Mouse (Mus musculus): ENCODE data around the gene Ppt1. TPM values are rescaled to one million over a fixed set of nuclear protein-coding genes. Genes with fewer than 3 reads are reported as not detected.
"Not testable (repeated sequence)": the region's sequence is repeated elsewhere in the genome, so short reads cannot be mapped to it uniquely, and the experiment has no call there.

Gene Ppt1
- 90.6 and 91.4 TPM in 2 replicates for polyA plus RNA-seq (2015; fragmentation: Nextera tagmentation; extraction: Ambion mirVana)

GRCm38 (mm10) chr4:122835530-122836402 lies at the start of gene Ppt1:
TSS of gene Ppt1 (plus strand) at chr4:122836242.
- Histone ChIP-seq H3K27me3 (replicated peaks) (no peaks in the 10 kb centered on the region), H3K9me3 (no peaks in the 10 kb centered on the region), H3K4me1 (peaks cover 33% of the 10 kb centered on the region), H3K9ac (peak within 1 kb of the TSS; percentile 74), H3K27ac (peak within 1 kb of the TSS; percentile 87), H3K4me2 (peak within 1 kb of the TSS; percentile 70), H3K4me3 (peak within 1 kb of the TSS; percentile 86), H3K36me3 (replicated peaks) (no peaks in the 10 kb centered on the region)
- ATAC-seq (replicated peaks): peak; percentile 94
- WGBS: 4% methylated on average over 31 of the region's 31 CpGs

- H3K4me2 ChIP-seq: no peak overlapping the region
- H3K27ac ChIP-seq: no peak overlapping the region
- H3K4me1 ChIP-seq: no peaks in the 10 kb centered on the region
- no peak for ATAC-seq (replicated peaks)
- WGBS: 63% methylated on average over 4 of the region's 4 CpGs
- no peak overlapping the region for H3K9ac ChIP-seq
- H3K27me3 ChIP-seq (replicated peaks): no peaks in the 10 kb centered on the region
- H3K4me3 ChIP-seq: no peak overlapping the region
- H3K36me3 ChIP-seq (replicated peaks): no peaks in the 10 kb centered on the region
- H3K9me3 ChIP-seq: no peaks in the 10 kb centered on the region
These were observed 46.5 kb upstream of the Ppt1 start for GRCm38 (mm10) chr4:122789335-122790089.

GRCm38 (mm10) chr4:122808108-122808507 lies 27.9 kb upstream of the Ppt1 start:
- no peaks in the 10 kb centered on the region for H3K9me3 ChIP-seq
- no peaks in the 10 kb centered on the region for H3K36me3 ChIP-seq (replicated peaks)
- H3K27me3 ChIP-seq (replicated peaks): no peaks in the 10 kb centered on the region
- H3K4me1 ChIP-seq: no peaks in the 10 kb centered on the region
- H3K4me2 ChIP-seq: no peak overlapping the region
- peak; percentile 56 for ATAC-seq (replicated peaks)
- 25% methylated on average over 4 of the region's 4 CpGs for WGBS
- no peak overlapping the region for H3K4me3 ChIP-seq
- H3K9ac ChIP-seq: no peak overlapping the region
- no peak overlapping the region for H3K27ac ChIP-seq

GRCm38 (mm10) chr4:122811180-122811579 lies 24.9 kb upstream of the Ppt1 start:
- Histone ChIP-seq H3K27ac (no peak overlapping the region), H3K4me1 (no peaks in the 10 kb centered on the region), H3K36me3 (replicated peaks) (no peaks in the 10 kb centered on the region), H3K4me3 (no peak overlapping the region), H3K9me3 (no peaks in the 10 kb centered on the region), H3K4me2 (no peak overlapping the region), H3K9ac (no peak overlapping the region), H3K27me3 (replicated peaks) (no peaks in the 10 kb centered on the region)
- no peak for ATAC-seq (replicated peaks)
- WGBS: 60% methylated on average over 1 of the region's 1 CpGs

- Histone ChIP-seq H3K27ac (no peak overlapping the region), H3K4me2 (no peak overlapping the region), H3K9me3 (no peaks in the 10 kb centered on the region), H3K4me1 (no peaks in the 10 kb centered on the region), H3K36me3 (replicated peaks) (no peaks in the 10 kb centered on the region), H3K4me3 (no peak overlapping the region), H3K9ac (no peak overlapping the region), H3K27me3 (replicated peaks) (no peaks in the 10 kb centered on the region)
- WGBS: 81% methylated on average over 2 of the region's 2 CpGs
- ATAC-seq (replicated peaks): no peak
These were observed 24.2 kb upstream of the Ppt1 start for GRCm38 (mm10) chr4:122811824-122812223.

- ATAC-seq (replicated peaks): no peak
- Histone ChIP-seq H3K9ac (no peak overlapping the region), H3K36me3 (replicated peaks) (no peaks in the 10 kb centered on the region), H3K4me1 (no peaks in the 10 kb centered on the region), H3K9me3 (no peaks in the 10 kb centered on the region), H3K27me3 (replicated peaks) (no peaks in the 10 kb centered on the region), H3K4me3 (no peak overlapping the region), H3K4me2 (no peak overlapping the region), H3K27ac (no peak overlapping the region)
- 70% methylated on average over 1 of the region's 1 CpGs for WGBS
These were observed 19.8 kb upstream of the Ppt1 start for GRCm38 (mm10) chr4:122816202-122816601.

GRCm38 (mm10) chr4:122820941-122821340 lies 15.1 kb upstream of the Ppt1 start:
- not testable (repeated sequence) for H3K4me2 ChIP-seq

GRCm38 (mm10) chr4:122827651-122828050 lies 8.4 kb upstream of the Ppt1 start:
- H3K4me2 ChIP-seq: no peak overlapping the region
- no peaks in the 10 kb centered on the region for H3K36me3 ChIP-seq (replicated peaks)
- no peaks in the 10 kb centered on the region for H3K4me1 ChIP-seq
- no peak overlapping the region for H3K4me3 ChIP-seq
- no peak for ATAC-seq (replicated peaks)
- no peaks in the 10 kb centered on the region for H3K9me3 ChIP-seq
- H3K27me3 ChIP-seq (replicated peaks): no peaks in the 10 kb centered on the region
- H3K27ac ChIP-seq: no peak overlapping the region
- no peak overlapping the region for H3K9ac ChIP-seq

More at GRCm38 (mm10) chr4:122820941-122821340, 15.1 kb upstream of the Ppt1 start:
- not testable (repeated sequence) for H3K36me3 ChIP-seq (replicated peaks); ATAC-seq (replicated peaks); H3K9ac ChIP-seq; H3K9me3 ChIP-seq; H3K4me1 ChIP-seq; H3K27me3 ChIP-seq (replicated peaks); H3K4me3 ChIP-seq; H3K27ac ChIP-seq
- WGBS: 37% methylated on average over 10 of the region's 10 CpGs

- Histone ChIP-seq H3K27me3 (replicated peaks) (no peaks in the 10 kb centered on the region), H3K9me3 (no peaks in the 10 kb centered on the region), H3K4me3 (no peak overlapping the region), H3K4me1 (no peaks in the 10 kb centered on the region; the same call in 1 of the 2 replicates), H3K36me3 (replicated peaks) (no peaks in the 10 kb centered on the region), H3K9ac (no peak overlapping the region), H3K4me2 (no peak overlapping the region), H3K27ac (no peak overlapping the region)
- 93% methylated on average over 6 of the region's 6 CpGs for WGBS
- no peak for ATAC-seq (replicated peaks)
These were observed 6.7 kb upstream of the Ppt1 start for GRCm38 (mm10) chr4:122829339-122829738.

- no peaks in the 10 kb centered on the region for H3K27me3 ChIP-seq (replicated peaks)
- H3K4me3 ChIP-seq: no peak overlapping the region
- H3K36me3 ChIP-seq (replicated peaks): no peaks in the 10 kb centered on the region
- 6% methylated on average over 1 of the region's 1 CpGs for WGBS
- H3K4me2 ChIP-seq: no peak overlapping the region
- H3K4me1 ChIP-seq: peaks cover 16% of the 10 kb centered on the region
- no peak overlapping the region for H3K27ac ChIP-seq
- H3K9me3 ChIP-seq: no peaks in the 10 kb centered on the region
- no peak overlapping the region for H3K9ac ChIP-seq
- no peak for ATAC-seq (replicated peaks)
These were observed 4.2 kb upstream of the Ppt1 start for GRCm38 (mm10) chr4:122831888-122832287.

- H3K4me1 ChIP-seq: peaks cover 33% of the 10 kb centered on the region
- H3K9me3 ChIP-seq: no peaks in the 10 kb centered on the region
- peak overlapping the region; percentile 86 for H3K4me3 ChIP-seq
- no peaks in the 10 kb centered on the region; the same call in 1 of the 2 replicates for H3K36me3 ChIP-seq (replicated peaks)
- peak overlapping the region; percentile 74 for H3K9ac ChIP-seq
- WGBS: under 1% methylated on average over 7 of the region's 7 CpGs
- H3K4me2 ChIP-seq: peak overlapping the region; percentile 70
- no peaks in the 10 kb centered on the region for H3K27me3 ChIP-seq (replicated peaks)
- H3K27ac ChIP-seq: peak overlapping the region; percentile 87
- ATAC-seq (replicated peaks): peak; percentile 61; the same call in 1 of the 2 replicates
These were observed 347 bp downstream of the Ppt1 start for GRCm38 (mm10) chr4:122836403-122836775.

- Histone ChIP-seq H3K27ac (no peak overlapping the region), H3K9ac (no peak overlapping the region), H3K4me2 (peak overlapping the region; percentile 70), H3K36me3 (replicated peaks) (no peaks in the 10 kb centered on the region; the same call in 1 of the 2 replicates), H3K4me1 (peaks cover 33% of the 10 kb centered on the region), H3K9me3 (no peaks in the 10 kb centered on the region), H3K4me3 (peak overlapping the region; percentile 86; the same call in 1 of the 2 replicates), H3K27me3 (replicated peaks) (no peaks in the 10 kb centered on the region)
- ATAC-seq (replicated peaks): no peak
- 67% methylated on average over 6 of the region's 6 CpGs for WGBS
These were observed 1.2 kb downstream of the Ppt1 start for GRCm38 (mm10) chr4:122837180-122837730.
